ENCODE assay signal across 8 mouse cellular contexts in genomic region chr2:110949679-110950431, GRCm38 (mm10). TPM values are rescaled to one million over a fixed set of nuclear protein-coding genes. Genes with fewer than 3 reads are reported as not detected.
DNase-seq lines count a peak whose midpoint lies in the region; ATAC-seq lines count a peak whose summit lies in the region.
"Had no signal": no experiment of that assay in that cellular context is flagged by ENCODE, and none has a peak within 500 bp of the region (broad histone marks: within the 10 kb centered on the region; RNA-seq: fewer than 3 reads in every experiment).

No protein-coding gene starts in this region.

- peak overlapping the region; percentile 60 for H3K9ac ChIP-seq in forebrain, embryonic 14.5 days (ENCODE audit: low read length)
- peak overlapping the region; percentile 37; the same call in 1 of the 2 replicates for H3K9ac ChIP-seq in neural tube, embryonic 15.5 days (replicated peaks)

- intact Hi-C loops in heart, postnatal 36 days (cut with DNase I) = no loop called here
- intact Hi-C loops in left cerebral cortex, postnatal 10 days (cut with DNase I) = no loop called here

- H3K4me2 ChIP-seq in forebrain, embryonic 14.5 days (ENCODE audit: low read length) = peak overlapping the region; percentile 56
- peak overlapping the region; percentile 67 for H3K4me2 ChIP-seq in neural tube, embryonic 15.5 days

- WGBS in forebrain, embryonic 14.5 days = 5% methylated on average over 20 of the region's 20 CpGs
- WGBS in neural tube, embryonic 15.5 days = 9% methylated on average over 20 of the region's 20 CpGs

- H3K36me3 ChIP-seq in forebrain, embryonic 14.5 days (ENCODE audit: control insufficient read depth, insufficient read depth, low read length) = no peaks in the 10 kb centered on the region
- H3K36me3 ChIP-seq in neural tube, embryonic 15.5 days = no peaks in the 10 kb centered on the region

- DNase-seq in ES-CJ7 (ENCODE audit: low read depth, low spot score) = peak; percentile 62
- DNase-seq in forebrain, embryonic 14.5 days (ENCODE audit: low spot score) = peak; percentile 68
- DNase-seq in heart, postnatal 36 days = peak; percentile 4 to 5
- DNase-seq in left cerebral cortex, postnatal 10 days (ENCODE audit: extremely low spot score in 1 of 2, low spot score in 2 of 2) = peak; percentile 64 to 67
- no peak for DNase-seq in thymus, postnatal 25 days

- no peak overlapping the region for H3K27ac ChIP-seq in forebrain, embryonic 14.5 days (ENCODE audit: low read depth, low read length)
- H3K27ac ChIP-seq in neural tube, embryonic 15.5 days (replicated peaks) = no peak overlapping the region

- peak; percentile 99 for ATAC-seq in cerebellum, adult (ENCODE audit: insufficient number of reproducible peaks, low FRiP score, low TSS enrichment)
- peak; percentile 95 for ATAC-seq in forebrain, embryonic 14.5 days
- ATAC-seq in neural tube, embryonic 15.5 days (ENCODE audit: low FRiP score) = peak; percentile 89

- peak overlapping the region; percentile 29 for H3K4me3 ChIP-seq in forebrain, embryonic 14.5 days (ENCODE audit: low read depth, low read length)
- H3K4me3 ChIP-seq in neural tube, embryonic 15.5 days (replicated peaks) = peak overlapping the region; percentile 42

- H3K27me3 ChIP-seq in forebrain, embryonic 14.5 days (replicated peaks; ENCODE audit: control insufficient read depth, insufficient read depth, low read length) = no peaks in the 10 kb centered on the region
- no peaks in the 10 kb centered on the region for H3K27me3 ChIP-seq in neural tube, embryonic 15.5 days (replicated peaks)

- H3K4me1 ChIP-seq in forebrain, embryonic 14.5 days (ENCODE audit: control insufficient read depth, insufficient read depth, low read length) = no peaks in the 10 kb centered on the region
- H3K4me1 ChIP-seq in neural tube, embryonic 15.5 days = peaks cover 10% of the 10 kb centered on the region

- H3K9me3 ChIP-seq in forebrain, embryonic 14.5 days (replicated peaks; ENCODE audit: control insufficient read depth, low read length) = no peaks in the 10 kb centered on the region
- no peaks in the 10 kb centered on the region for H3K9me3 ChIP-seq in neural tube, embryonic 15.5 days (replicated peaks)

RNA-seq across cellular contexts. Expression of gene Ano3, which starts 0.9 kb away (rescaled TPM):
- polyA plus RNA-seq in forebrain, embryonic 14.5 days (2014; fragmentation: Nextera tagmentation; extraction: Ambion mirVana) = 0.48 and 0.78 TPM in 2 replicates
- total RNA-seq in heart, postnatal 36 days (2021) = under 1 TPM; 0.05 to 0.11 TPM
- 10 to 100 TPM; 16.5 to 17.2 TPM for total RNA-seq in left cerebral cortex, postnatal 10 days (2021)
- 0.84 and 0.92 TPM in 2 replicates for polyA plus RNA-seq in neural tube, embryonic 15.5 days (2015; fragmentation: Nextera tagmentation; extraction: Ambion mirVana)
- total RNA-seq: common myeloid progenitor, adult 5-6 weeks had no signal

Comparison
In these comparisons a context has a peak if more than half of its experiments do, and no peak if none do; other contexts are left out.
1. RNA of gene Ano3, which starts 0.9 kb away (total RNA-seq): 16.5 to 17.2 TPM in left cerebral cortex, postnatal 10 days; 0.05 to 0.11 TPM in heart, postnatal 36 days; every median in the first group is over 10 times any median in the second.
2. Peak in every context shown above with its lines, with median percentiles within 50 percentile points of each other: ATAC-seq.